ENCODE assay signal across 11 mouse cellular contexts in genomic region chr11:102051954-102052353, GRCm38 (mm10). TPM values are rescaled to one million over a fixed set of nuclear protein-coding genes. Genes with fewer than 3 reads are reported as not detected.
A peak's percentile ranks its signal among the peaks of the same experiment; 100 is the strongest.
DNase-seq lines count a peak whose midpoint lies in the region; ATAC-seq and TF ChIP-seq lines count a peak whose summit lies in the region.
"Had no signal": no experiment of that assay in that cellular context is flagged by ENCODE, and none has a peak within 500 bp of the region (broad histone marks: within the 10 kb centered on the region; RNA-seq: fewer than 3 reads in every experiment).

No protein-coding gene starts in this region.

- peaks cover 2% of the 10 kb centered on the region; the same call in 1 of the 2 replicates for H3K27me3 ChIP-seq in midbrain, embryonic 10.5 days (ENCODE audit: low read depth, poor library complexity, severe bottlenecking)
- no peaks in the 10 kb centered on the region for H3K27me3 ChIP-seq in midbrain, embryonic 16.5 days (ENCODE audit: control insufficient read depth, insufficient read depth, low read depth, low read length)
- no peaks in the 10 kb centered on the region for H3K27me3 ChIP-seq in kidney, embryonic 16.5 days (ENCODE audit: insufficient read depth, low read length)
- H3K27me3 ChIP-seq in cerebellum, adult 2 months (ENCODE audit: control insufficient read depth, insufficient read depth, low read length): no peaks in the 10 kb centered on the region
- H3K27me3 ChIP-seq: Patski had no signal

- DNase-seq in adrenal gland, postnatal 14 days: peak; percentile 59
- DNase-seq in adrenal gland, adult 8-10 months: no peak
- DNase-seq in midbrain, embryonic 10.5 days (ENCODE audit: low spot score): no peak
- peak; percentile 63 for DNase-seq in skeletal muscle tissue, adult 2 months (ENCODE audit: low read depth, low spot score)
- no peak for DNase-seq in cerebellum, adult 2 months
- no peak for DNase-seq in cerebellum, postnatal 14 days
- DNase-seq: left cerebral cortex, postnatal 4 days had no signal

- H3K36me3 ChIP-seq in midbrain, embryonic 10.5 days: no peaks in the 10 kb centered on the region
- H3K36me3 ChIP-seq in midbrain, embryonic 16.5 days (ENCODE audit: control insufficient read depth, insufficient read depth, low read length): no peaks in the 10 kb centered on the region
- H3K36me3 ChIP-seq in kidney, embryonic 16.5 days (ENCODE audit: insufficient read depth, low read length): no peaks in the 10 kb centered on the region

- no peak overlapping the region for H3K9ac ChIP-seq in midbrain, embryonic 16.5 days (ENCODE audit: low read depth, low read length)
- H3K9ac ChIP-seq in kidney, embryonic 16.5 days (replicated peaks; ENCODE audit: low read length): no peak overlapping the region

- peaks cover 11% of the 10 kb centered on the region for H3K4me1 ChIP-seq in midbrain, embryonic 10.5 days
- H3K4me1 ChIP-seq in midbrain, embryonic 16.5 days (ENCODE audit: control insufficient read depth, insufficient read depth, low read length): no peaks in the 10 kb centered on the region
- peaks cover 16% of the 10 kb centered on the region for H3K4me1 ChIP-seq in kidney, embryonic 16.5 days (ENCODE audit: insufficient read depth, low read length)
- peaks cover 7% of the 10 kb centered on the region for H3K4me1 ChIP-seq in cerebellum, adult 2 months (ENCODE audit: control insufficient read depth, insufficient read depth, low read length)

- 40% methylated on average over 4 of the region's 4 CpGs for WGBS in midbrain, embryonic 10.5 days
- 40% methylated on average over 4 of the region's 4 CpGs for WGBS in midbrain, embryonic 16.5 days
- 51% methylated on average over 4 of the region's 4 CpGs for WGBS in kidney, embryonic 16.5 days
- 74% methylated on average over 4 of the region's 4 CpGs for WGBS in cerebellum, adult 2 months

- H3K4me2 ChIP-seq in midbrain, embryonic 16.5 days (ENCODE audit: low read length): no peak overlapping the region
- H3K4me2 ChIP-seq in kidney, embryonic 16.5 days (replicated peaks; ENCODE audit: low read depth, low read length): no peak overlapping the region

- no peak for ATAC-seq in midbrain, embryonic 16.5 days
- ATAC-seq in kidney, embryonic 16.5 days (ENCODE audit: low FRiP score, low TSS enrichment): no peak
- ATAC-seq: Patski had no signal

- no peaks in the 10 kb centered on the region for H3K9me3 ChIP-seq in midbrain, embryonic 10.5 days (replicated peaks)
- H3K9me3 ChIP-seq in midbrain, embryonic 16.5 days (replicated peaks; ENCODE audit: control insufficient read depth, low read length, poor library complexity, severe bottlenecking): no peaks in the 10 kb centered on the region
- H3K9me3 ChIP-seq in kidney, embryonic 16.5 days (ENCODE audit: low read length): no peaks in the 10 kb centered on the region

- H3K27ac ChIP-seq in midbrain, embryonic 10.5 days (replicated peaks): peak overlapping the region; percentile 57
- no peak overlapping the region for H3K27ac ChIP-seq in midbrain, embryonic 16.5 days (ENCODE audit: low read length)
- peak overlapping the region; percentile 17; the same call in 1 of the 2 replicates for H3K27ac ChIP-seq in kidney, embryonic 16.5 days (ENCODE audit: low read length)
- H3K27ac ChIP-seq in cerebellum, adult 2 months (ENCODE audit: insufficient read depth, low read length): no peak overlapping the region

- TF ChIP-seq POLR2A in cerebellum, adult 2 months (IDR thresholded peaks at IDR 0.05; ENCODE audit: borderline replicate concordance, insufficient read depth, low read length): no peak

- H3K4me3 ChIP-seq in midbrain, embryonic 10.5 days: no peak overlapping the region
- no peak overlapping the region for H3K4me3 ChIP-seq in midbrain, embryonic 16.5 days (ENCODE audit: low read depth, low read length)
- H3K4me3 ChIP-seq in kidney, embryonic 16.5 days (ENCODE audit: low read length): no peak overlapping the region
- H3K4me3 ChIP-seq in cerebellum, adult 2 months (replicated peaks; ENCODE audit: insufficient read depth, low read depth, low read length): no peak overlapping the region
- H3K4me3 ChIP-seq: erythroblast, embryonic 14.5 days had no signal

- no peak for TF ChIP-seq CTCF in cerebellum, adult 2 months (IDR thresholded peaks at IDR 0.05; ENCODE audit: borderline replicate concordance, insufficient read depth, low read depth, low read length)

RNA-seq across cellular contexts. Expression of gene Cd300lg, which starts 10.6 kb away (rescaled TPM):
- 50.5 and 61.4 TPM in 2 replicates for total RNA-seq in adrenal gland, postnatal 14 days (2021)
- total RNA-seq in adrenal gland, adult 8-10 months (2022): 10 to 100 TPM; 40.5 to 84.1 (median 56.3) TPM
- polyA plus RNA-seq in midbrain, embryonic 10.5 days (2016; fragmentation: Nextera tagmentation; extraction: Ambion mirVana): 0.20 and 0.25 TPM in 2 replicates
- polyA plus RNA-seq in midbrain, embryonic 16.5 days (2015; fragmentation: Nextera tagmentation; extraction: Ambion mirVana): 0.23 and 0.46 TPM in 2 replicates
- 1.3 and 1.8 TPM in 2 replicates for polyA plus RNA-seq in kidney, embryonic 16.5 days (2015; fragmentation: Nextera tagmentation; extraction: Ambion mirVana)
- 0.38 and 0.63 TPM in 2 replicates for polyA plus RNA-seq in cerebellum, adult 2 months (2012; rRNA removed)
- total RNA-seq: left cerebral cortex, postnatal 4 days had no signal
- polyA plus RNA-seq: erythroblast, embryonic 14.5 days; Patski had no signal

RNA-seq across cellular contexts. Expression of gene Mpp3, which starts 23.7 kb away (rescaled TPM):
- 9.0 and 14.8 TPM in 2 replicates for total RNA-seq in adrenal gland, postnatal 14 days (2021)
- 10 to 100 TPM; 14.5 to 75.4 (median 38.7) TPM for total RNA-seq in adrenal gland, adult 8-10 months (2022)
- polyA plus RNA-seq in midbrain, embryonic 10.5 days (2016; fragmentation: Nextera tagmentation; extraction: Ambion mirVana): 13.3 and 16.9 TPM in 2 replicates
- polyA plus RNA-seq in midbrain, embryonic 16.5 days (2015; fragmentation: Nextera tagmentation; extraction: Ambion mirVana): 57.4 and 64.6 TPM in 2 replicates
- 7.2 and 9.0 TPM in 2 replicates for polyA plus RNA-seq in kidney, embryonic 16.5 days (2015; fragmentation: Nextera tagmentation; extraction: Ambion mirVana)
- 158 and 185 TPM in 2 replicates for polyA plus RNA-seq in cerebellum, adult 2 months (2012; rRNA removed)
- polyA plus RNA-seq: erythroblast, embryonic 14.5 days had no signal

RNA-seq across cellular contexts. Expression of gene Mpp2, which starts 36.4 kb away (rescaled TPM):
- total RNA-seq in adrenal gland, postnatal 14 days (2021): 8.6 and 10.1 TPM in 2 replicates
- total RNA-seq in adrenal gland, adult 8-10 months (2022): 10 to 100 TPM; 12.6 to 29.0 (median 15.2) TPM
- polyA plus RNA-seq in midbrain, embryonic 10.5 days (2016; fragmentation: Nextera tagmentation; extraction: Ambion mirVana): 15.5 and 18.7 TPM in 2 replicates
- 31.8 and 39.9 TPM in 2 replicates for polyA plus RNA-seq in midbrain, embryonic 16.5 days (2015; fragmentation: Nextera tagmentation; extraction: Ambion mirVana)
- polyA plus RNA-seq in kidney, embryonic 16.5 days (2015; fragmentation: Nextera tagmentation; extraction: Ambion mirVana): 14.4 and 16.4 TPM in 2 replicates
- 50.3 and 55.3 TPM in 2 replicates for polyA plus RNA-seq in cerebellum, adult 2 months (2012; rRNA removed)

RNA-seq across cellular contexts. Expression of gene Ppy, which starts 49.2 kb away (rescaled TPM):
- not detected in 2 replicates for total RNA-seq in adrenal gland, postnatal 14 days (2021)
- not detected for total RNA-seq in adrenal gland, adult 8-10 months (2022)
- polyA plus RNA-seq in midbrain, embryonic 10.5 days (2016; fragmentation: Nextera tagmentation; extraction: Ambion mirVana): not detected in 2 replicates
- not detected in 2 replicates for polyA plus RNA-seq in midbrain, embryonic 16.5 days (2015; fragmentation: Nextera tagmentation; extraction: Ambion mirVana)
- not detected in 2 replicates for polyA plus RNA-seq in kidney, embryonic 16.5 days (2015; fragmentation: Nextera tagmentation; extraction: Ambion mirVana)
- polyA plus RNA-seq in cerebellum, adult 2 months (2012; rRNA removed): not detected in 2 replicates
- total RNA-seq: left cerebral cortex, postnatal 4 days had no signal
- polyA plus RNA-seq: erythroblast, embryonic 14.5 days; Patski had no signal

RNA-seq across cellular contexts. Expression of gene Pyy, which starts 55.7 kb away (rescaled TPM):
- not detected in 2 replicates for total RNA-seq in adrenal gland, postnatal 14 days (2021)
- total RNA-seq in adrenal gland, adult 8-10 months (2022): not detected
- not detected in 2 replicates for polyA plus RNA-seq in midbrain, embryonic 10.5 days (2016; fragmentation: Nextera tagmentation; extraction: Ambion mirVana)
- not detected in 2 replicates for polyA plus RNA-seq in midbrain, embryonic 16.5 days (2015; fragmentation: Nextera tagmentation; extraction: Ambion mirVana)
- polyA plus RNA-seq in kidney, embryonic 16.5 days (2015; fragmentation: Nextera tagmentation; extraction: Ambion mirVana): not detected in 2 replicates
- 7.1 and 7.4 TPM in 2 replicates for polyA plus RNA-seq in cerebellum, adult 2 months (2012; rRNA removed)
- total RNA-seq: left cerebral cortex, postnatal 4 days had no signal
- polyA plus RNA-seq: erythroblast, embryonic 14.5 days; Patski had no signal

Comparison
In these comparisons a context has a peak if more than half of its experiments do, and no peak if none do; other contexts are left out.
1. DNase-seq: peak in adrenal gland, postnatal 14 days (single experiment) and skeletal muscle tissue, adult 2 months (single experiment); none in adrenal gland, adult 8-10 months (single experiment), midbrain, embryonic 10.5 days (single experiment), cerebellum, adult 2 months (0 of 2) and cerebellum, postnatal 14 days (0 of 2).
2. H3K27ac ChIP-seq: peak in midbrain, embryonic 10.5 days (single experiment) and kidney, embryonic 16.5 days (single experiment); none in midbrain, embryonic 16.5 days (single experiment) and cerebellum, adult 2 months (single experiment).